Mouse (Mus musculus) forebrain, embryonic 13.5 days (tissue): Measurements from ENCODE around the gene Cct4. TPM values are rescaled to one million over a fixed set of nuclear protein-coding genes. Genes with fewer than 3 reads are reported as not detected.

Experiments used
- ATAC-seq: fragments of 200-750 bp; cut with Nextera tagmentation; 2 replicates; pipeline ENCODE4 v1.8.0; 2017
- H3K27ac ChIP-seq: fragments of 300-500 bp; sonication (generic); 2 replicates; pipeline ENCODE4 v1.5.1; 2015; ENCODE audit warnings: inconsistent platforms, mild to moderate bottlenecking, moderate library complexity
- H3K27me3 ChIP-seq: fragments of 300-500 bp; sonication (generic); 2 replicates; pipeline ENCODE4 v1.6.1; 2015; ENCODE audit warnings: mild to moderate bottlenecking, inconsistent platforms
- H3K36me3 ChIP-seq: fragments of 300-500 bp; sonication (generic); 2 replicates; pipeline ENCODE4 v1.6.1; 2015; ENCODE audit warnings: mild to moderate bottlenecking, inconsistent platforms; ENCODE audit not compliant: poor library complexity, severe bottlenecking
- H3K4me1 ChIP-seq: fragments of 300-500 bp; sonication (generic); 2 replicates; pipeline ENCODE4 v1.6.1; 2015; ENCODE audit warnings: inconsistent platforms
- H3K4me2 ChIP-seq: fragments of 300-500 bp; sonication (generic); 2 replicates; pipeline ENCODE4 v1.6.1; 2015; ENCODE audit warnings: inconsistent platforms, mild to moderate bottlenecking, moderate library complexity
- H3K4me3 ChIP-seq: fragments of 300-500 bp; sonication (generic); 2 replicates; pipeline ENCODE4 v1.5.1; 2015; ENCODE audit warnings: mild to moderate bottlenecking, inconsistent platforms
- H3K9ac ChIP-seq: fragments of 300-500 bp; sonication (generic); 2 replicates; pipeline ENCODE4 v1.6.1; 2015; ENCODE audit warnings: mild to moderate bottlenecking, inconsistent platforms
- H3K9me3 ChIP-seq: fragments of 300-500 bp; sonication (generic); replicated peaks from 2 replicates; pipeline ENCODE4 v1.6.1; 2016; ENCODE audit warnings: inconsistent platforms
- WGBS: fragments of 180-500 bp; shearing (Covaris S2); methylation state at CpG from one replicate; pipeline ENCODE4 v1.1.7; 2015; 5-methylcytosine and 5-hydroxymethylcytosine counted together
- polyA plus RNA-seq: library from polyadenylated mRNA; unstranded; fragments of >200 nt; fragmentation: Nextera tagmentation; extraction: Ambion mirVana; gene quantifications from 2 replicates; pipeline ENCODE4 v1.2.1, GENCODE M21; 2015

The Cct4 gene
- polyA plus RNA-seq, 1 experiment from 2014 or later = 329 TPM

- 0 out of 2 replicates have a peak, but pooled peaks cover 8% of the 10 kb centered on the region for H3K4me1 ChIP-seq
- no peak for ATAC-seq
- WGBS = 76% methylated on average over 4 of the region's 4 CpGs
- no peak overlapping the region for H3K4me3 ChIP-seq
- no peaks in the 10 kb centered on the region for H3K36me3 ChIP-seq
- no peaks in the 10 kb centered on the region for H3K27me3 ChIP-seq
- no peak overlapping the region for H3K9ac ChIP-seq
- no peaks in the 10 kb centered on the region for H3K9me3 ChIP-seq
- no peak overlapping the region for H3K4me2 ChIP-seq
- H3K27ac ChIP-seq = no peak overlapping the region
Measured at GRCm38 (mm10) chr11:23052353-23052752, 62.0 kb downstream of the Cct4 start.

Other genes with a start within 250 kb of the Cct4 start
- 2.0 and 2.2 TPM in 2 replicates for gene B3gnt2, start 129.6 kb upstream of the Cct4 start, polyA plus RNA-seq
- gene Zrsr1, start 18.5 kb upstream of the Cct4 start, polyA plus RNA-seq = 5.3 TPM in 2 replicates
- 3.1 and 3.4 TPM in 2 replicates for gene Gm28048, start 8.4 kb upstream of the Cct4 start, polyA plus RNA-seq
- 303 and 328 TPM in 2 replicates for gene Commd1, start 8.1 kb upstream of the Cct4 start, polyA plus RNA-seq
- 3.0 and 3.3 TPM in 2 replicates for gene Fam161a, start 17.0 kb downstream of the Cct4 start, polyA plus RNA-seq